Mouse (Mus musculus): ENCODE results near the gene Catsperd. TPM values are rescaled to one million over a fixed set of nuclear protein-coding genes. Genes with fewer than 3 reads are reported as not detected.
"Not testable (repeated sequence)": the region's sequence is repeated elsewhere in the genome, so short reads cannot be mapped to it uniquely, and the experiment has no call there.

Catsperd gene
- polyA plus RNA-seq, 1 experiment from 2014 or later = 1.6 TPM

- ATAC-seq (ENCODE audit: low FRiP score) = no peak
- no peak overlapping the region for H3K4me3 ChIP-seq (replicated peaks)
- H3K27me3 ChIP-seq (replicated peaks) = no peaks in the 10 kb centered on the region
- 90% methylated on average over 9 of the region's 9 CpGs for WGBS
- no peak overlapping the region for H3K4me2 ChIP-seq
- H3K27ac ChIP-seq (replicated peaks) = no peak overlapping the region
- H3K9ac ChIP-seq (replicated peaks) = no peak overlapping the region
- H3K4me1 ChIP-seq = peaks cover 17% of the 10 kb centered on the region
- H3K36me3 ChIP-seq = peaks cover 87% of the 10 kb centered on the region
- no peaks in the 10 kb centered on the region for H3K9me3 ChIP-seq (replicated peaks)
Measured at GRCm38 (mm10) chr17:56604070-56604380, 23.9 kb upstream of the Catsperd start.

GRCm38 (mm10) chr17:56604422-56604821, 23.5 kb upstream of the Catsperd start:
- 93% methylated on average over 3 of the region's 3 CpGs for WGBS
- H3K27ac ChIP-seq (replicated peaks) = no peak overlapping the region
- H3K4me2 ChIP-seq = no peak overlapping the region
- no peak for ATAC-seq (ENCODE audit: low FRiP score)
- peaks cover 83% of the 10 kb centered on the region for H3K36me3 ChIP-seq
- no peaks in the 10 kb centered on the region for H3K9me3 ChIP-seq (replicated peaks)
- H3K4me3 ChIP-seq (replicated peaks) = no peak overlapping the region
- no peak overlapping the region for H3K9ac ChIP-seq (replicated peaks)
- peaks cover 20% of the 10 kb centered on the region for H3K4me1 ChIP-seq
- no peaks in the 10 kb centered on the region for H3K27me3 ChIP-seq (replicated peaks)

- ATAC-seq (ENCODE audit: low FRiP score) = no peak
- no peak overlapping the region for H3K9ac ChIP-seq (replicated peaks)
- H3K27me3 ChIP-seq (replicated peaks) = no peaks in the 10 kb centered on the region
- H3K4me3 ChIP-seq (replicated peaks) = no peak overlapping the region
- H3K4me2 ChIP-seq = no peak overlapping the region
- WGBS = 93% methylated on average over 9 of the region's 9 CpGs
- peaks cover 73% of the 10 kb centered on the region for H3K36me3 ChIP-seq
- peaks cover 25% of the 10 kb centered on the region for H3K4me1 ChIP-seq
- H3K27ac ChIP-seq (replicated peaks) = no peak overlapping the region
- H3K9me3 ChIP-seq (replicated peaks) = no peaks in the 10 kb centered on the region
Measured at GRCm38 (mm10) chr17:56605431-56605830, 22.5 kb upstream of the Catsperd start.

GRCm38 (mm10) chr17:56607521-56608062, 20.4 kb upstream of the Catsperd start:
- H3K4me3 ChIP-seq (replicated peaks) = no peak overlapping the region
- H3K36me3 ChIP-seq = peaks cover 52% of the 10 kb centered on the region
- no peak overlapping the region for H3K9ac ChIP-seq (replicated peaks)
- peaks cover 40% of the 10 kb centered on the region for H3K4me1 ChIP-seq
- H3K9me3 ChIP-seq (replicated peaks) = no peaks in the 10 kb centered on the region
- 72% methylated on average over 3 of the region's 3 CpGs for WGBS
- H3K27me3 ChIP-seq (replicated peaks) = no peaks in the 10 kb centered on the region
- no peak for ATAC-seq (ENCODE audit: low FRiP score)
- no peak overlapping the region for H3K27ac ChIP-seq (replicated peaks)
- no peak overlapping the region for H3K4me2 ChIP-seq

GRCm38 (mm10) chr17:56608699-56609098, 19.2 kb upstream of the Catsperd start:
- H3K4me1 ChIP-seq = peaks cover 42% of the 10 kb centered on the region
- peak overlapping the region; percentile 75 for H3K4me2 ChIP-seq
- H3K9ac ChIP-seq (replicated peaks) = peak overlapping the region; percentile 71
- H3K9me3 ChIP-seq (replicated peaks) = no peaks in the 10 kb centered on the region
- no peak for ATAC-seq (ENCODE audit: low FRiP score)
- peaks cover 41% of the 10 kb centered on the region for H3K36me3 ChIP-seq
- WGBS = 69% methylated on average over 5 of the region's 5 CpGs
- peak overlapping the region; percentile 51 for H3K4me3 ChIP-seq (replicated peaks)
- H3K27ac ChIP-seq (replicated peaks) = peak overlapping the region; percentile 77
- H3K27me3 ChIP-seq (replicated peaks) = no peaks in the 10 kb centered on the region

GRCm38 (mm10) chr17:56609452-56610171, 18.3 kb upstream of the Catsperd start, which contains the start of gene 2410015M20Rik:
2410015M20Rik (minus strand) TSS chr17:56609771.
- H3K4me3 ChIP-seq (replicated peaks) = peak within 1 kb of the TSS; percentile 51
- under 1% methylated on average over 44 of the region's 44 CpGs for WGBS
- H3K36me3 ChIP-seq = peaks cover 31% of the 10 kb centered on the region
- peaks cover 49% of the 10 kb centered on the region for H3K4me1 ChIP-seq
- peak within 1 kb of the TSS; percentile 75 for H3K4me2 ChIP-seq
- peak within 1 kb of the TSS; percentile 71 for H3K9ac ChIP-seq (replicated peaks)
- peak within 1 kb of the TSS; percentile 77 for H3K27ac ChIP-seq (replicated peaks)
- no peaks in the 10 kb centered on the region for H3K9me3 ChIP-seq (replicated peaks)
- peak; percentile 86 for ATAC-seq (ENCODE audit: low FRiP score)
- H3K27me3 ChIP-seq (replicated peaks) = no peaks in the 10 kb centered on the region

GRCm38 (mm10) chr17:56611323-56611722, 16.6 kb upstream of the Catsperd start:
- Histone ChIP-seq H3K4me3 (replicated peaks) (no peak overlapping the region), H3K27ac (replicated peaks) (no peak overlapping the region), H3K36me3 (peaks cover 25% of the 10 kb centered on the region), H3K4me2 (no peak overlapping the region), H3K27me3 (replicated peaks) (no peaks in the 10 kb centered on the region), H3K9me3 (replicated peaks) (no peaks in the 10 kb centered on the region), H3K4me1 (peaks cover 66% of the 10 kb centered on the region), H3K9ac (replicated peaks) (no peak overlapping the region)
- 71% methylated on average over 2 of the region's 2 CpGs for WGBS
- ATAC-seq (ENCODE audit: low FRiP score) = no peak

- peaks cover 25% of the 10 kb centered on the region for H3K36me3 ChIP-seq
- H3K27me3 ChIP-seq (replicated peaks) = no peaks in the 10 kb centered on the region
- H3K4me2 ChIP-seq = no peak overlapping the region
- H3K4me1 ChIP-seq = peaks cover 68% of the 10 kb centered on the region
- H3K9ac ChIP-seq (replicated peaks) = no peak overlapping the region
- H3K27ac ChIP-seq (replicated peaks) = no peak overlapping the region
- WGBS = 13% methylated on average over 14 of the region's 14 CpGs
- no peaks in the 10 kb centered on the region for H3K9me3 ChIP-seq (replicated peaks)
- ATAC-seq (ENCODE audit: low FRiP score) = no peak
- H3K4me3 ChIP-seq (replicated peaks) = no peak overlapping the region
Measured at GRCm38 (mm10) chr17:56611861-56612564, 15.9 kb upstream of the Catsperd start.

- not testable (repeated sequence) for H3K9me3 ChIP-seq (replicated peaks); H3K27ac ChIP-seq (replicated peaks); H3K9ac ChIP-seq (replicated peaks); ATAC-seq (ENCODE audit: low FRiP score); H3K4me2 ChIP-seq; H3K27me3 ChIP-seq (replicated peaks); H3K4me3 ChIP-seq (replicated peaks)
- Histone ChIP-seq H3K4me1 (peaks cover 66% of the 10 kb centered on the region), H3K36me3 (peaks cover 24% of the 10 kb centered on the region)
- 80% methylated on average over 10 of the region's 10 CpGs for WGBS
Measured at GRCm38 (mm10) chr17:56612565-56612939, 15.4 kb upstream of the Catsperd start.

GRCm38 (mm10) chr17:56613236-56613844, 14.6 kb upstream of the Catsperd start, which contains the start of gene Rpl36:
Rpl36 (plus strand) TSS chr17:56613416.
- H3K4me2 ChIP-seq = peak within 1 kb of the TSS; percentile 68
- peak within 1 kb of the TSS; percentile 70 for H3K9ac ChIP-seq (replicated peaks)
- H3K4me1 ChIP-seq = peaks cover 58% of the 10 kb centered on the region
- peak; percentile 61 for ATAC-seq (ENCODE audit: low FRiP score)
- peak within 1 kb of the TSS; percentile 93 for H3K27ac ChIP-seq (replicated peaks)
- H3K4me3 ChIP-seq (replicated peaks) = peak within 1 kb of the TSS; percentile 66
- under 1% methylated on average over 50 of the region's 52 CpGs for WGBS
- no peaks in the 10 kb centered on the region for H3K9me3 ChIP-seq (replicated peaks)
- peaks cover 29% of the 10 kb centered on the region for H3K36me3 ChIP-seq
- no peaks in the 10 kb centered on the region for H3K27me3 ChIP-seq (replicated peaks)

- Histone ChIP-seq H3K4me1 (peaks cover 52% of the 10 kb centered on the region), H3K9ac (replicated peaks) (peak overlapping the region; percentile 70), H3K4me2 (peak overlapping the region; percentile 68), H3K4me3 (replicated peaks) (peak overlapping the region; percentile 66), H3K36me3 (peaks cover 35% of the 10 kb centered on the region), H3K27ac (replicated peaks) (peak overlapping the region; percentile 93)
- not testable (repeated sequence) for H3K9me3 ChIP-seq (replicated peaks); H3K27me3 ChIP-seq (replicated peaks); ATAC-seq (ENCODE audit: low FRiP score)
- WGBS = 0% methylated on average over 26 of the region's 26 CpGs
Measured at GRCm38 (mm10) chr17:56613893-56614292, 14.1 kb upstream of the Catsperd start.
